Mouse (Mus musculus): ENCODE data around the gene Cisd2.

GRCm38 (mm10) chr3:135458981-135459380 lies 35.3 kb upstream of the Cisd2 start:
- no peak for TF ChIP-seq CTCF (IDR thresholded peaks at IDR 0.05; ENCODE audit: control insufficient read depth, insufficient read depth, insufficient read length)
- no peak for TF ChIP-seq MYOD1 (IDR thresholded peaks at IDR 0.05; ENCODE audit: control insufficient read depth, insufficient read length, low read depth)
- TF ChIP-seq MAX (IDR thresholded peaks at IDR 0.05): no peak
- TF ChIP-seq FOSL1 (IDR thresholded peaks at IDR 0.05; ENCODE audit: insufficient read depth, low read length, poor library complexity, severe bottlenecking): no peak
- TF ChIP-seq CEBPB (IDR thresholded peaks at IDR 0.05; ENCODE audit: low read depth): no peak
- no peak for TF ChIP-seq USF1 (IDR thresholded peaks at IDR 0.05; ENCODE audit: low read depth)

Measured in C2C12 (cell line).